Mouse (Mus musculus) embryo, embryonic 9.5 days (tissue): ENCODE measurements around the gene App.

Experiments
- DNase-seq: peaks from one replicate; pipeline ENCODE4 v3.0.0-alpha.2; 2017; ENCODE audit errors: extremely low spot score

App gene

GRCm38 (mm10) chr16:84973446-84974175 is 200.0 kb downstream of the App start:
- DNase-seq, result no peak

GRCm38 (mm10) chr16:84971535-84972330 is 201.8 kb downstream of the App start:
- no peak for DNase-seq

GRCm38 (mm10) chr16:84969026-84969425 is 204.5 kb downstream of the App start:
- no peak for DNase-seq

- no peak for DNase-seq
These were observed 206.6 kb downstream of the App start for GRCm38 (mm10) chr16:84966983-84967382.

GRCm38 (mm10) chr16:84966096-84966495 is 207.5 kb downstream of the App start:
- DNase-seq, result no peak

- DNase-seq, result no peak
These were observed 209.6 kb downstream of the App start for GRCm38 (mm10) chr16:84963960-84964359.

GRCm38 (mm10) chr16:84963527-84963926 is 210.0 kb downstream of the App start:
- no peak for DNase-seq

- DNase-seq, result no peak
These were observed 216.3 kb downstream of the App start for GRCm38 (mm10) chr16:84957253-84957652.

GRCm38 (mm10) chr16:84956690-84957089 is 216.9 kb downstream of the App start:
- no peak for DNase-seq

GRCm38 (mm10) chr16:84955840-84956239 is 217.7 kb downstream of the App start:
- no peak for DNase-seq

- DNase-seq, result peak; percentile 84
These were observed 218.2 kb downstream of the App start for GRCm38 (mm10) chr16:84955204-84955839.

GRCm38 (mm10) chr16:84931024-84931423 is 242.5 kb downstream of the App start:
- DNase-seq, result no peak

GRCm38 (mm10) chr16:84927827-84928226 is 245.7 kb downstream of the App start:
- DNase-seq, result no peak

- no peak for DNase-seq
These were observed 253.8 kb downstream of the App start for GRCm38 (mm10) chr16:84919649-84920308.

GRCm38 (mm10) chr16:84919087-84919486 is 254.5 kb downstream of the App start:
- DNase-seq, result no peak

GRCm38 (mm10) chr16:84916772-84917171 is 256.8 kb downstream of the App start:
- no peak for DNase-seq

GRCm38 (mm10) chr16:84911477-84912165 is 261.9 kb downstream of the App start:
- no peak for DNase-seq

- no peak for DNase-seq
These were observed 270.6 kb downstream of the App start for GRCm38 (mm10) chr16:84902995-84903394.
